Mouse (Mus musculus) adrenal gland, adult (tissue): ENCODE results near the gene Smc6.

Experiments used
- DNase-seq, 2 experiments: peaks; one replicate each; pipeline ENCODE4 v3.0.0; 2022 to 2023; ENCODE audit warnings: low spot score in 1 of 2; ENCODE audit not compliant: inconsistent age in 2 of 2

The Smc6 gene

DNA sequence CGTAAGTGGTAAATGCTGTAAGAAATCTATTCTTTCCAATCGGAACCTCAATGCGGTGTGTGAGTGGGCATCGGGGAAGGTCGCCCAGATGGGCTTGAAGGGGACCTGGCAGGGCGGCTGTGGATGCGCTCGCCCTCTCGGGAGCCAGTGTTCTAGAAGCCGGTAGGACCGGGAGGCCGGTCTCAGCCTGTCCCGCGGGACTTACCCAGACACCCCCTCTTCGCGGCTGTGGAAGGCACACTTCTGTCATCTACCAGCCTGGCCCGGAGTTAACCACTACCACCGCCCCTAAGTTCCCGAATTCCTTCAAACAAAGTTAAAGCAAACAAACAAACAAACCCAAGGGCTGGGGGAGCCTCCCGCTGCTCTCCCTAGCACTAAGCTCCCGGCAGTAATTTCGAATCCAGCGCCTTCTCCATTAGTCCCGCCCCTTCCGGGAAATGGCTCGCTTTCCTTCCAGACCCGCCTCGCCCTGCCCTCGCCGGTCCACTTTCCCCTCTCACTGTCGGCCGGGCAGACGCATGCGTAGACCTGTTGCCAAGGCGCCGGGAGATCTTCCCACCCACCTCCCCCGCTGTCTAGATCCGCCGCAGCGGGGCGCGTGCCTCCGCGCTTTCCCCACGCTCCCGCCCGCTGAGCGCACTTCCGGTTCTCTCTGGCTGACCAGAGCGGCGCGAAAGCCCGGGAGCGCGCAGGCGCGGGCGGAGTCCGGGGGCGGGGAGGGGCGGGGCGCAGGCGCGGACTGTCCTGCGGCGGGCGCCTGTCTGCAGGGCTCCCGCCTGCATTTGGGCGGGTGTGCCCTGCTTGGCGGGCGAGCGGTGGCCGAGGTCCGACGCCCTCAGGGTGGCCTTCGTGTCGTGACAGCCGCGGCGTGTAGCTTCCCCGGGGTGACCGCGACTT lies at the start of gene Smc6, which contains the start of gene Gen1:
Gene Smc6, plus strand, starts transcription at position 505 of the 900 bp plus-strand sequence.
Gene Gen1, minus strand, starts transcription at position 420 of the 900 bp plus-strand sequence.
- peak; percentile 97 to 98 for DNase-seq

DNA sequence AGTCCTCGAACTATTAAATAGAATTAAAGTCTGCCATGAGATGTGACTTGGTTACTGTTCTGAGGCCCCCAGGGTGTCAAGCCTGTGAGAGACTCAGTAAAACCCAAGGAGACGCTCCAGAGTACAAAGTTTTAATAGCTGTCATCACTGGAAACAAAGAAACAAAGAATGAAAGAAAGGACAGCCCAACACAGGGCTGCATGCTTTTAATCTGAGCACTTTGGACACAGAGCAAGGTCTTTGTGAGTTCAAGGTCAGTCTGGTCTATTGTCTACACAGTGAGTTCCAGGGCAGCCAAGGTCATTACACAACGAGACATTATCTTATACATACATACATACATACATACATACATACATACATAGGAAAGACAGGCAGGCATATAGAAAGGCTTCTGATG lies 49.2 kb upstream of the Smc6 start:
- no peak for DNase-seq

DNA sequence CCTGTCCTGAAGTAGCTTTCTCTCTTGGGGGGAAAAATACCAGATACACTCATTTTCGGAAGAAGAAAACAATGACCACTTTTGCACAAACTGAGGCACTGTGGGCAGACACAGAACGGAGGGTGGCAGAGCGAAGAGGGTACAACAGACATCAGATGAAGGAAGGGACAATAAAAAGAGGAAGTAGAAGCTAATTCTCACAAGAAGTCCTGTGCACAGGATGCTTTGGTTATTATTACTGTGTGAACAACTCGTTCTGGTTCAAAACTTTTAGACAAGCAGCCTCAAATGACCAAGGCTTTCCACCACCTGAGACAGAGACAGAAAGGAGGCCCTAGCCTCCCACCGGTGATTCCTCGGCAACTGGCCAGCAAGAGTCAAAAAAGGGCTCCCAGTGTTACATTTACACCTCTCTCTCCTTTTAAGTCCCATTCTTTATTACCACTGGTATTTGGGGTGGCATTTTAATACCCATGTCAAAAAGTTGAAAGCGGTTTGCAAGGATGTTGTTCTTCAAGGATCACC lies 47.9 kb upstream of the Smc6 start:
- no peak for DNase-seq

DNA sequence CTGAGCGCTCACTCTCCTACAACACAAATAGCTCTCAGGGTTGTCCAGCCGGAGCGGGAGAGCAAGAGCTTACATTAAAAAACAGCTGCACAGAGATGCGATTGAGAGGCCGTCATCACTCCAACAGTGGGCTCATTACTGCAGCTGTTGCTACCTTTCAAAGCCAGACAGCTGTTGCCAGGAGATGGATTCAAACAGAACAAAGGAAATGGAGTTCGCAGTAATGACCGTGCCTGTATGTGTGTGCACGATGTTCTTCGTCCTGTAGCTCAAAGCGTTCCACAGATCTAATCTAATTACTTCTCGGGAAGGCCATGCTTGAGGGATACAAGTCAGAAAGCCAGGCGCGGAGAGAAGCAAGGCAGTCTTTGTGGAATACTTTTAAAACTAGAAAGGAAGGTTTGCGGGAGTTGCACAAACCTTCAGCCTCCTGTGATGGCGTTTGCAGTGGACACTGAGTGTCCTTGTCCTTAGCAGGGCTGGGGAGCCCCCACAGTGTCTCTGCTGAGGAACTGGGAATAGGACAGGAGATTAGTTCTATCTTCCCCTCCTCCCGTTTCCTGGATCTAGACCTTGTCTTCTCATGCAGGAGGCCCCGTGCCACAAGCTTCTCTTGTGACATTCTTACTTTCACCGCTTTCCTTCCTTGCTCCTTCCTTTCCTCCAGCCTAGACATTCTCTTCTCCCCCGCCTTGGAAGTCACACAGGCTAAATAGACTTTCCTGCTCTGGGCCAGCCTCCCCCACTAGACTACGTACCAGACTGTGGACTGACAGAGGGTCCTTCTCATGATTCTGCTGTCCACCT lies 44.0 kb upstream of the Smc6 start:
- DNase-seq = peak in 1 of 2 experiments; percentile 28

DNA sequence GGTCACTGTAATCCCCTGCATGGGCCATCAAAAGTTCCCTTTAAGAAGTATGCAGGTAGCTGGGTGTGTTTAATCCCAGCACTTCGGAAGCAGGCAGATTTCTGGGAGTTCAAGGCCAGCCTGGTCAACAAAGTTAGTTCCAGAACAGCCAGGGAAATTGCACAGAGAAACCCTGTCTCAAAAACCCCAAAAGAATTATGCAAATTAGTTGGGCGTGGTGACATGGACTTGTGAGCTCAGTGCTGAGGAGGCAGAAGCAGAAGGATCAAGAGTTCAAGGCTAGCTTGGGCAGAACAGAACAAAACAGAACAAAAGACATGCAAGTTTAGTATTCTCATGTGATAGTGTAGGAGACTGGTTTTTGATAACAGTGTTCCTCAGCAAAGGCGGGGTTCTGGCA lies 43.1 kb upstream of the Smc6 start:
- no peak for DNase-seq

DNA sequence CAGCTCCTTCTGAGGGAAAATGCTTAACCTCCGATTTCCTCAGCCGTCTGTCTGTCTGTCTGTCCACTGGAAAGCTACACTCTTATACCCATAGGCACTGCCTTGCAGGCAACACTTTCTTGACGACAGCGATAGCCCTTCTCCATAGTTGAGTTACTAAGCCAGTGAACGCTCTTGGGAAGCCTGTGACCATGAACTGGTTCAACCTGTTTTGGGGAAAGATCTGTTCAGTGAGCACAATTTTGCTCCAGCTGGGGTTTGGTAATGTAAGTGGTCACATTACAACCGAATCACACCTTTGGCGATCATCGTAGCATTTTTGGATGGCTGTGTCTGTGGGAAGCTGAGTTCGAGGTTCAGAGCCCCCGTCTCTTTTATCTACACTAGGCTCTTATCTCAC lies 42.6 kb upstream of the Smc6 start:
- peak; percentile 12 to 73 for DNase-seq

DNA sequence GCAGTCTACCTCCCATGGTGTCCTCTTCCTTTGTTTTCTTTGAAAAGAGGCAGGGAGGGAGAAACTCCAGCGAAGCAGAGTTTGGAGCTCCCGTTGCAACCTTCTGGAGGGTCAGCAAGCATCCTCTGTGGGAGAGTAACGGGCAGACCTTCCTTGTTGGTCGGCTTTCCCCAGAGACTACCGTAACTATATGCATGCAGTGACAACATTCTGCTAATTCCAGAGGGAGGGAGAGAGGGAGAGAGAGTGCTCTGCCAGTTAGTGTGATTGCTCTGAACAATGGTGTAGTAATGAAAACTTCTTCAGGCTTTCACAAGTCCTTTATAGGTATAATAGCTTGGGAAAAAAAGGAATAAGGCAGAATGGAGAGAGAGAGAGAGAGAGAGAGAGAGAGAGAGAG lies 41.0 kb upstream of the Smc6 start:
- DNase-seq = no peak

DNA sequence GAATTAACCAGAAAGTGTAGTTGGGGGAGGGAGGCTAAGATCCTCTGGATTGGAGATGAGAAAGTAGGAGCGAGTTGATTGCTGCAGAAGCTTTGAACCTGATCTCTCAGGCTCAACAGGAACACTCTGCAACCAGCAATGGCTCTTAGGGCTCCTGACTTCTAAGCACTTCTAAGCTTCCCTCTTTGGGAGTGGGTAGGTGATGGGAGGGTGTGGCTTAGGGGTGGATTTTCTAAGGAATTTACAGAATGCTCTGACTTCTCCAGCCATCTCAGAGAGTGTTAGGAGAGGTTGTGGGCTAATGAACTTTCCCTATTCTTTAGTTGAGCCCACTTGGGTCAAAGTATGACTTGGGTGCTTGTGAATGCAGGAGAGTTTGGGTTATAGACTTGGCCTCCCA lies 39.6 kb upstream of the Smc6 start:
- DNase-seq = no peak

DNA sequence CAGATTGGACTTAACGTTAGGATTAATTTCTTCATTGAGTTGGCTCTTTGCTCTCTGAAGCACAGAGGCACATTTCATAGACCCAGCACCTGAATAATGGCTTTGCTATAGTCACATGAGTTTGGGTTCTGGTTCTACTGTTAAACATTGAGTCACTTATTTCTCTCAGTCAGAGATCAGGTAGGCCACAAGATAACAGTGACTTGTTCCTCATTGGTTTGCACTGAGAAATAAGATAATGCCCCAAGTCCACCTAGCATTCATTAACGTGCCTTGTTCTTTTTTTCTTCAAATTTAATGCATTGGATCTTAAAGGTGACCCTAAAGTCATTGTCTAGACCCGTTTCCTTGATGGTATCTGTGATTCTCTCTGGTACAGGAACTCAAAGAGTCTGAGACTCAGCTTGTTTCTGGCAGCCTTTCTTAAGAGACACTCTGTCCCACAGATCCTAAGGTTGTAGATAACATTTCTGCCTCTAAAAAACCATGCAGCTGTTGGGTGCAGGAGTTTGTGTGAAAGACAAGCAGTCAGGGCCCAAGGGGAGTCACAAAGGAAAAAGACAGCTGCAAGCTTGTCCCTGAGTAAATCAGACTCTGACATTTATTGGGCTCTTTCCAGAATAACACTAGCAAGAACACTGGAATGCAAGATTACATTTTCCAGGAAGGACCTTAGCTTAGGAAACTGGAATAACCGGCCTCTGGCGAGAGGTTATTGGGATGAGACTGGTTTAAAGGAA lies 39.0 kb upstream of the Smc6 start:
- peak; percentile 13 to 73 for DNase-seq

DNA sequence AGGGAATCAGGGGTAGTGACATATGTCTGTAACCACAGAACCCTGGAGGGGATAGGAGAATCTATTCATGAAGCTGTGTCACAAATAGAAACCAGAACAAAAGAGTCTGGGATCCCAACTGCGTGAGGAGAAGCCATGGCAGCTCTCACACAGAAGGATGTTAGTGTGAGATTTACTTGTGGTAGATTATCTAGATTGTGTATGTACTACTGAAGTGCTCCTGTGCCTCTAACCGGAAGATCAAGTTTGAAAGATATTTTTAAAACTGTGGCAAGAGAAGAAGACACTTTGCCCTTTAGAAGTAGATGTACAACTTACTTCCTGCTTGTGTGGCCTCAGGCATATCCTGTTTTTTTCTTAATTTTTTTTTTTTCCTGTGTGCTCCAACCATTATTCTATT lies 35.4 kb upstream of the Smc6 start:
- DNase-seq = no peak

DNA sequence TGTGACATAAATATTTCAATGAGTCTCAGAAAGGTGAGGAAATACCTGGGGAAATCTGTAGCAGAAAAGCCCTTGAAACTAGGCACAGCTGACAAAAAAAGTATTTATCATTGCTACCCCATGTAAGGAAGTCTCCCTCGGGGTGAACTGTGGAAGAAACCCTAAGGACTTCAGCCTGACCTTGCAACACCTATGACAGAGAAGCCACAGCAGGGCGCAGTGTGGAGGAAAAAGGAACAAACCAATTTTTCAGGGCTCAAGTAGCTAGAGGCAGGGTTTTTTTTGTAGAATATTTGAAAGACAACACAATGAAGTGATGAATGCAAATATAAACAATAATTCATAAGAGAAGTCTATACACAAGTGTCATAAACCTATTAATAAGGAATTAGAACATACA lies 29.7 kb upstream of the Smc6 start:
- DNase-seq = no peak

DNA sequence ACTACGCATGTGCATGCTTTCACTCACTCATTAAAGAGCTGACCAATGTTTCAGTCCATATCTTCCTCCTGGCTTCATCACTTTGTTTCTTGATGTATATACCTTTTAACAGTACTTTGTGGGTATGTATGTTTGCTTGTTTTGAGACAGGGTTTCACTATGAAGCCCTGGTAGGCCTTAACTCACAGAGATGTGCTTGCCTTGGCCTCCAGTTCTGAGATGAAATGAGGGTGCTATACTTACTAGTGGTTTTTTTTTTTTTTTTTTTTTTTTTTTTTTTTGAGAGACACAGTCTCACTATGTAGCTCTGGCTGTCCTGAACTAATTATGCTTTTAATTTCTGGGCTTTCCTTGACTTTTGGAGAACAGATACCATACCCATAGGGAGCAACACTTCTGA lies 18.2 kb upstream of the Smc6 start:
- no peak for DNase-seq

DNA sequence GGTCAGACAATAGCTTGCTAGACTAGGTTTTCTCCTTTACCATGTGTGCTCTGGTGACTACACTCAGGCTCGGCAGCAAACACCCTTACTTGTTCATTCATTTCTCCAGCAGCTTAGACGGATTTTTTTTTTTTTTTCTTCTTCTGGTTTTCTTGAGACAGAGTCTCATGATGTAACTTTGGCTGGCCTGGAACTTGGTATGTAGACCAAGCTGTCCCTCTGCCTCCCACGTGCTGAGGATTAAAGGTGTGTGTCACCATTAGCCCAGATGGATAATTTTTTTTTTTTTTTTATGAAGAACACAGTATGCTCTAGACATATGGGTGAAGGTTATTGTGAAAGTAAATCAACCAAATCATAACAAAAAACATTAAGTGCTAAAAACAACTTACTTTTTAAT lies 15.4 kb upstream of the Smc6 start:
- no peak for DNase-seq

DNA sequence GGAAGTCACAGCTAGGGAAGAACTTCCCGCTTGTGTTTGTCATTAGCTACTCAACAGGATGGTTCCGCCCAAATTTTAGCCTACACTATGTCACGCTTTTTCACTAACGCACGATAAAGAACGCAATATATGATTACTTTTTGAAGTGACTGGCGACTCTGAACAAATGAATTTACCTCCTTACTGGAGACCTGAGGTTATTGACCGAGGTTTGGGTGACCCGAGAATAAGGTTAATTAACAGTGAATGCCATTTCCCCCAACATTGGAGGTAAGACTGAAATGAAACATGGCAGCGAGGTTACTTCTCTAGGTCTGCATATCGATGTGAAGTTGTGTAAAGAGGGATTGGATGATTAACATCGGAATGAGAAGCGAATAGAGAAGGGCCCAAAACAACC lies 791 bp upstream of the Smc6 start:
- peak in 1 of 2 experiments; percentile 25 for DNase-seq

DNA sequence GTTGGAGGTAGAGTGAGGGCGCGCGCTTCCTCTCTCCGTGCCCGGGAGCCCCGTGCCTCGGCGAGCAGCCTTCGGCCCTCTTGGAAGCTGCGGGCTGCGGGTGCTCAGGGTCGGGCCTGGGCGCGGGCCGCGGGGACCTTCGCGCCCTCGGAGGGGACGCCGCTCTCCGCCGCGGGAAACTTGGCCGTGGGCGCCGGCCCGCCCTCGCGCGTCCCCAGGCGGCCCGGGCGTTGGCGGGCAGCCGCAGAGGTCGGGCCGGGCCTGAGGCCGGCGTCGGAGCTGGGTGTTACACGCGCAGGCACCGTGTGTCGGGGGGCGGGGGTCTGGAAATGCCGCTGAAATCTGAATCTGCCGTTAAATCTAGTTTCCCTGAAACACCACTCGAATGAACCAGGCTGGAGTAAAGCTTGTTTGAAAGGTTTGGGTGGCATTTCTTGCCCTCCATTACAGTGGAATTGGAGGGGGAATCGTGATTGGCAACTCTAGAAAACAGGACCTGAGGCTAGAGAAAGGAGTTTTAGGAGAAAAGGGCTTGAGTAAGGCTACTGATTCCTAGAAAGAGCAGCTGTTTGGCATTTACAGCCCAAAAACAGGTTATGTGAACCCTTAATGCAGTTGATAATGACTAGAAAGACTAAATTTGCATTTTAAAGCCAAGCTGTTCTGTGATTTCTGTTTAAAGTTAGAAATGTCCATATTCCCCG lies 748 bp downstream of the Smc6 start:
- no peak for DNase-seq

DNA sequence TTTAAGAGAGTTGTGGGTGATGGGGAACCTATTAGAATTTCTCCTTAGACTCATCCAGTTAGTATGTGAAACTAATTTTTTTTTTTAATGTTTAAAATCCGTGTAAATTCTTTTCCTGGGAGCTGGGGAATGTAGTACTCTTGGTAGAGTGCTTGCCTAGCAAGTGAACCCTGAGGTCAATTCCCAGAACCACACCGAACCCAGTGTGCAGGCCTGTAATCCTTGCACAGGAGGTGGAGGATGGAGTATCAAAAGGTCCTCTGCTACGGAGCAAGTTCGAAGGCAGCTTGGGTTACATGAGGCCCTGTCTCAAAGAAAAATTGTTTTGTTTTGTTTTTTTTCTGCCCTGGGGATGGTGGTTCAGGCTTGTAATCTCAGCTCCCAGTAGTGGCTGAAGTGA lies 1.3 kb downstream of the Smc6 start:
- DNase-seq = peak; percentile 7 to 56

DNA sequence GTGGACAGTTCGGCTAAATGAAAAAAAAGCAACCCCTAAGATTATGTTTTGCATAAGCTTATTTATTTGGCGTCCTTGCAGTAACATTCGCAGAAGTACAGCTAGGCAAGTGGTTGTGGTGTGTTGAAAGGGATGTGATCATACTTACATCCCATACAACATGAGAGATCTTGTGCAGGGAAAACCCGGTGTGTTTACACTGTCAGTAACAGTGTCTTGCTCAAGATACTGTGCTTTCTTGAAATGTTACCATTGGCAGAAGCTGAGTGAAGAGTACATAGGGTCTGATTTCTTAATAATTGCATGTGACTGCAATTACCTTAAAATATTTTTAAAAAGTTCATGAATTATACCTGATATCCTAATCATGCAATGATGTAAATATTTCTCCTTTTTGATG lies 6.9 kb downstream of the Smc6 start:
- no peak for DNase-seq

DNA sequence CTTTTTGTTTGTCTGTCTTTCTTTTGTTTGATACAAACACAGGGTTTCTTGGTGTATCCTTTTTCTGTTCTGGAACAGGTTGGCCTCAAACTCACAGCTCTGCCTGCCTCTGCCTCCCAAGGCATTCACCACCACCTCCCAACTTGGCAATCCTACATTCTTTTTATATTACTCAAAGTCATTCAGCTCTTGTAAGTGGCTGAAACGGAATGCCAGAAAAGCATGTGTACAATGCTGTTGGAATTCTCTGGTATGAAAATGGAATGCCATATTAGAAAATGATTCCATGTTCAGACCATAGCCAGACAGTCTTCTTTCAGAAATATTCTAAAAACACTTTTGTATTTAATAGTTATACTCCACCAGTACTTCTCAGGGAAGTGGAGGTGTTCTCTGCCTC lies 7.5 kb downstream of the Smc6 start:
- DNase-seq = no peak

DNA sequence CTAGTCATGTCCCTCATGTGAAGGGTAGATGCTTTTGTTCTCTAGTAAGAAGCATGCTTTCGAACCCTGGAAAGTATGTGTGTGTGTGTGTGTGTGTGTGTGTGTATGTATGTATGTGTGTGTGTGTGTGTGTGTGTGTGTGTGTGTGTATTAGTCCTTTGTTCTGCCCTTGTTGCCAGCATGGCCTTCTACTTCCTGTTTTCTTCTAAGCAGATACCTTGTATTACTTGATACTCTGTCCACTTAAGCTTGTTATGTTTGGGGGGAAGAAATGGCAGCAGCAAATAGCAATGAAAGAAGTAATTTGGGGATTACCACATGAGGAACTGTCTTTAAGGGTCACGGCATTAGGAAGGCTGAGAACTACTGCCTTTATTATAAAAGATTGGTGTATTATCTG lies 10.9 kb downstream of the Smc6 start:
- no peak for DNase-seq

DNA sequence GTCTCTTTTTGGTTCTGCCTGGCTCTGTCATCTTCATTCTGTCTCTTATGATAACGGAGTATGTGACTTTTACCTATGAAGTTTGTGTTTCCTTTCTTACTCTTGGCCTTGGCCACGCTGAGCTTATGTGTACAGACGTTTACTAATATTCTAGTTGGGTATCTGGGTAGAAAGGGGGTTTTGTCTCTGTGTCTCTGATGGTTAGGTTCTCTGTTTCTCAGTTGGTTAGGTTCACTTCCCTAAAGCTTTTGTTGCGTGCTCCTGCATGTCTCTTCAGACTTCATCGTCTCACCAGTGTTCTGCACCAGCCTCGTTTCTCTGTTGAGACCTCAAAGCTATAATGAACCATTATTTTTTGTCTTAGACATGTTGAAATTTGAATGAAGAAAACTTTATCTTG lies 11.5 kb downstream of the Smc6 start:
- DNase-seq = no peak

DNA sequence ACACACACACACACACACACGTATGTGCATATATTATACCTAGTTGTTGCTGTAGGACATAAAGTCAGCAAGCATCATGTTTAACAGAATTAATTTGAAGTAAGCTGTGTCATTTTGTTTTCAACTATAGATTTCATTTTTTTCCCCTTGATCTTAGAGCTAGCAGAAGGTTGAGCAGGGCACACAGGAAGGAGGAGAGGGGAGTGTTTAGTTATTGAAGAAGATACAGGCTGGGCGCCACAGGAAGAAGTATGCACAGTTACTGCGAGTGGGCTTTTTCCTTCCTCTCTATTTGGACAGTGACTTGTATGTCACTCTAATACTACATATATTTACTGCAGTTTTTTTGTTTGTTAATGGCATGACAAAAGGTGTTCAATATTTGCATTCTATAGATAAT lies 14.2 kb downstream of the Smc6 start:
- DNase-seq = no peak
